Mouse (Mus musculus) liver, postnatal 0 days (tissue): ENCODE measurements around the gene Bach2. TPM values are rescaled to one million over a fixed set of nuclear protein-coding genes. Genes with fewer than 3 reads are reported as not detected.

Source experiments
- ATAC-seq: fragments of 200-750 bp; cut with Nextera tagmentation; 2 replicates; pipeline ENCODE4 v1.8.0; 2017; ENCODE audit warnings: mild to moderate bottlenecking, moderate library complexity
- DNase-seq: peaks from one replicate; pipeline ENCODE4 v3.0.0-alpha.2; 2016
- H3K27ac ChIP-seq: fragments of 300-500 bp; sonication (generic); 2 replicates; pipeline ENCODE4 v1.5.1; 2014; ENCODE audit warnings: antibody characterized with exemption, moderate library complexity, mild to moderate bottlenecking, low read depth
- H3K27me3 ChIP-seq: fragments of 300-500 bp; sonication (generic); 2 replicates; pipeline ENCODE4 v1.6.1; 2014; ENCODE audit warnings: low read length, control low read depth, mixed read lengths; ENCODE audit not compliant: insufficient read depth
- H3K36me3 ChIP-seq: fragments of 300-500 bp; sonication (generic); replicated peaks from 2 replicates; pipeline ENCODE4 v1.6.1; 2014; ENCODE audit warnings: mild to moderate bottlenecking, control low read depth, low read length, moderate library complexity, mixed read lengths; ENCODE audit not compliant: insufficient read depth
- H3K4me1 ChIP-seq: fragments of 300-500 bp; sonication (generic); 2 replicates; pipeline ENCODE4 v1.6.1; 2014; ENCODE audit warnings: antibody characterized with exemption, mild to moderate bottlenecking, control low read depth; ENCODE audit not compliant: insufficient read depth
- H3K4me2 ChIP-seq: fragments of 300-500 bp; sonication (generic); 2 replicates; pipeline ENCODE4 v1.6.1; 2014; ENCODE audit warnings: low read depth, mild to moderate bottlenecking, low read length, moderate library complexity, mixed read lengths
- H3K4me3 ChIP-seq: fragments of 300-500 bp; sonication (generic); 2 replicates; pipeline ENCODE4 v1.5.1; 2014; ENCODE audit warnings: low read depth, low read length
- H3K9ac ChIP-seq: fragments of 300-500 bp; sonication (generic); replicated peaks from 2 replicates; pipeline ENCODE4 v1.6.1; 2014; ENCODE audit warnings: mild to moderate bottlenecking, moderate library complexity
- H3K9me3 ChIP-seq: fragments of 300-500 bp; sonication (generic); 2 replicates; pipeline ENCODE4 v1.6.1; 2016; ENCODE audit warnings: mild to moderate bottlenecking, control low read depth, low read length, mixed read lengths
- CTCF ChIP-seq: sonication (generic); IDR thresholded peaks from 2 replicates; pipeline ENCODE4 v1.5.1; 2016; ENCODE audit warnings: antibody characterized with exemption, low read depth
- EP300 ChIP-seq: IDR thresholded peaks from 2 replicates; pipeline ENCODE4 v1.6.1; 2016; ENCODE audit warnings: antibody characterized with exemption, low read depth, mild to moderate bottlenecking
- WGBS: fragments of 180-500 bp; shearing (Covaris S2); extraction: QIAGEN DNeasy Blood & Tissue Kit; methylation state at CpG from one replicate; pipeline ENCODE4 v1.1.7; 2014; ENCODE audit not compliant: insufficient replicate concordance; 5-methylcytosine and 5-hydroxymethylcytosine counted together
- polyA plus RNA-seq: library from polyadenylated mRNA; unstranded; fragments of >200 nt; fragmentation: Nextera tagmentation; extraction: Ambion mirVana; gene quantifications from 2 replicates; pipeline ENCODE4 v1.2.1, GENCODE M21; 2015

Gene Bach2
- polyA plus RNA-seq, 1 experiment from 2014 or later, result 4.3 TPM

DNA sequence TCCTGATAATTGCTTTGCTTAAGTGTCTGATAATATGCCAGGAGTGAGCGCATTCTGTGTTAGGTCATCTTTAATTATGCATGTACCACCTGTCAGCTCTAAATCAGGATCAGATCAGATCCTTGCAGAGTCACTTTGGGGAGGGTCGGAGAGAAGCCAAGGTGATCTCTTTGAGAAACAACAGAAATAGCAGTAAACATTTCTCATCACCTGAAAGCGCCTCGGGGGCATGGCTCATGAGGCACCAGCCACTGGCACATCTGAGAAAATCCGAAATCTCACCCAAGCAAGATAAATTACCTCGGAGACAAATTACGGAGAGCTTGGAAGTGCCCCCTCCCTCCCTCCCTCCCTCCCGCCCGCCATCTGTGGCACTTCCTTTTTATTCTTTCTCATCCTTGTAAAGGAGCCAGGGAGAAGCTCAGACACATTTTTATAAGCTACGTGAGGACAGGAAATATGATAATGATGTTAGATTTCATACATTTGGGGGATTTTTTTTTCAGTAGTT, 193.7 kb downstream of the Bach2 start:
- Histone ChIP-seq H3K9ac (no peak overlapping the region), H3K4me3 (no peak overlapping the region), H3K36me3 (0 out of 2 replicates have a peak, but pooled peaks cover 2% of the 10 kb centered on the region), H3K4me2 (no peak overlapping the region), H3K27ac (no peak overlapping the region), H3K9me3 (no peaks in the 10 kb centered on the region), H3K27me3 (no peaks in the 10 kb centered on the region), H3K4me1 (no peaks in the 10 kb centered on the region)
- ATAC-seq (no peak), DNase-seq (no peak)
- WGBS, result 45% methylated on average over 10 of the region's 10 CpGs
- TF ChIP-seq EP300, result no peak
- TF ChIP-seq CTCF, result no peak

DNA sequence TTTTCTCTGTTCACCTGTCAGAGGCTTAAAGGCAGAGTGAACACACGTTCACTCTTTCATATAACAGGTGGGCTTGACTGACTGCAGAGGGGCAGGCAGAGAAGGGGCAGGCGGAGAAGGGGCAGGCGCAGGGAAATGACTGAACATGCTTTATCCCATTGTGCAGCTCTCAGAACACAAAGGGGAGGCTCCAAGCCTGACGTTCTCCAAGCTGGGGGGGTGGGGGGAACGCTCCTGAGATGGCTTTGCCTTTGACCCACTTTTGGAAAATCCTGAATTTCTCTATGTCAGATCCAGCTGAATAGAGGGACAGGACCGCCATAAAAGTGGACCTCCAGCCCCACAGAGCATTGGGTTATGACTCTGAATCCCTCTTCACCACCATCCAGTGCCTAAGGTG, 194.3 kb downstream of the Bach2 start:
- Histone ChIP-seq H3K4me3 (no peak overlapping the region), H3K4me2 (no peak overlapping the region), H3K4me1 (no peaks in the 10 kb centered on the region), H3K36me3 (0 out of 2 replicates have a peak, but pooled peaks cover 2% of the 10 kb centered on the region), H3K27ac (no peak overlapping the region), H3K27me3 (no peaks in the 10 kb centered on the region), H3K9me3 (no peaks in the 10 kb centered on the region), H3K9ac (no peak overlapping the region)
- no peak for ATAC-seq
- 70% methylated on average over 6 of the region's 6 CpGs for WGBS
- no peak for DNase-seq
- TF ChIP-seq EP300 (no peak), CTCF (no peak)

GRCm38 (mm10) chr4:32434612-32435011, 196.0 kb downstream of the Bach2 start:
- Histone ChIP-seq H3K4me2 (no peak overlapping the region), H3K27ac (no peak overlapping the region), H3K9ac (no peak overlapping the region), H3K4me1 (no peaks in the 10 kb centered on the region), H3K9me3 (no peaks in the 10 kb centered on the region), H3K36me3 (0 out of 2 replicates have a peak, but pooled peaks cover 2% of the 10 kb centered on the region), H3K4me3 (no peak overlapping the region), H3K27me3 (no peaks in the 10 kb centered on the region)
- ATAC-seq, result no peak
- DNase-seq, result no peak
- 46% methylated on average over 1 of the region's 1 CpGs for WGBS
- TF ChIP-seq EP300, result no peak
- no peak for TF ChIP-seq CTCF

GRCm38 (mm10) chr4:32439974-32440739, 201.6 kb downstream of the Bach2 start:
- H3K36me3 ChIP-seq, result no peaks in the 10 kb centered on the region
- H3K27me3 ChIP-seq, result no peaks in the 10 kb centered on the region
- WGBS, result 79% methylated on average over 11 of the region's 11 CpGs
- H3K4me1 ChIP-seq, result no peaks in the 10 kb centered on the region
- H3K27ac ChIP-seq, result no peak overlapping the region
- no peaks in the 10 kb centered on the region for H3K9me3 ChIP-seq
- no peak overlapping the region for H3K4me3 ChIP-seq
- H3K4me2 ChIP-seq, result no peak overlapping the region
- TF ChIP-seq CTCF (no peak), EP300 (no peak)
- ATAC-seq (no peak), DNase-seq (no peak)
- no peak overlapping the region for H3K9ac ChIP-seq

DNA sequence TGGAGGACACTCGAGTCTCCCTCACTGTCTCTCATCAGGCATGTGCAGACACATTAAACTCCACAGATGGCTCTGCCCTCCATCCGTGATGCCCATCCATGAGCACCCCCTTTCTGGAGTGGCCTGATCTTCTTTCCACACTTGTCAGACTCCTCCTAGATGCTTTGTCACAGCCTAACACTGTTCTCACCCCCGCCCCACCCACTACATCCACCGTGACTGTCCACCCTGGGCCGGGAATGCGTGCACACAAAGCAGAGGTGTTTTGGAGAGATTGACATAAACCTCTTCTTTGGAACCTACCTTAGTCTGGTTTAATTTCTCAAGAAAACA, 202.1 kb downstream of the Bach2 start:
- Histone ChIP-seq H3K27ac (no peak overlapping the region), H3K4me2 (no peak overlapping the region), H3K4me3 (no peak overlapping the region), H3K36me3 (no peaks in the 10 kb centered on the region), H3K4me1 (no peaks in the 10 kb centered on the region), H3K9me3 (no peaks in the 10 kb centered on the region), H3K9ac (no peak overlapping the region), H3K27me3 (no peaks in the 10 kb centered on the region)
- TF ChIP-seq EP300 (no peak), CTCF (no peak)
- no peak for ATAC-seq
- WGBS, result 73% methylated on average over 6 of the region's 6 CpGs
- DNase-seq, result no peak

DNA sequence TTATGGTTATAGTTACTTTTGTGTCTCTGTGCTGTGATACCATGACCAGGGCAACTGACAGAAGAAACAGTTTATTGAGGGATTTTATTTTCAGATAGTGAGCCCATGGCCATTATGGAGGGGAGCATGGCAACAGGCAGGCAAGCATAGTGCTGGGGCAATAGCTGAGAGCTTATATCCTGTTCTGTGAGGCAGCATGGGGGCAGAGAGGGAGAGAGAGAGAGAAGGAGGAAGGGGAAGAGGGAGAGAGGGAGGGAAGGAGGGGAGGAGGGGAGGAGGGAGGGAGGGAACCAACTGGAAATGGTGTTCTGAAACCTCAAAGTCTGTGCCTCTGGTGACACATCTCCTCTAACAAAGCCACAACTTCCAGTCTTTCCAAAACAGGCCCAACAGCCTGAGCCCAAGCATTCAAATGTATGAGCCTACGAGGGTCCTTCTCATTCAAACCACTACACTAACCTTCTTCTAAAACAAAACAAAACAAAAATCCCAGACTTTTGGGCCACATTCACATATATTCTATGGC, 206.1 kb downstream of the Bach2 start:
- ATAC-seq, result no peak
- Histone ChIP-seq H3K36me3 (no peaks in the 10 kb centered on the region), H3K9ac (no peak overlapping the region), H3K9me3 (no peaks in the 10 kb centered on the region), H3K4me1 (no peaks in the 10 kb centered on the region), H3K27me3 (no peaks in the 10 kb centered on the region), H3K4me2 (no peak overlapping the region), H3K4me3 (no peak overlapping the region), H3K27ac (no peak overlapping the region)
- DNase-seq, result no peak
- 69% methylated on average over 1 of the region's 1 CpGs for WGBS
- no peak for TF ChIP-seq EP300
- TF ChIP-seq CTCF, result no peak
